In the genomic region with DNA sequence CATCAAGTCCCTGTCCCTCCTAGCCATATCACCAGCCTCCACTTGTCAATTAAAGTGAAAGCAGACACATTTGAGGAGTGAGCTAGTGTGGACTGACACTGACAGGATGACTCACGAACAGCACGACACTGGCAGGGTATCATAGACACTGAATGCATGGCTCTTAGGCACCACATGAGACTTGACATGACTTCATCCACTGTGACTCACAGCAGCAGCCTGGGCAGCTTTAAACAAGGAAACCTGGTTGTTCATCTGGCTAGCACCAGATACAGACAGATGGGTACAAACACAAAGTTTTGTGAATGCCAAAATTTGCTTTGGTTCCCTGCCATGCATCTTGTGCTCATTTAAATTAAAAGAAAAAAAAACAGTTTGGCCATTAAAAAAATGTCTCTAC, we compare ENCODE assay signal across 10 mouse cellular contexts.
DNase-seq lines count a peak whose midpoint lies in the region; ATAC-seq lines count a peak whose summit lies in the region.
"Had no signal": no experiment of that assay in that cellular context is flagged by ENCODE, and none has a peak within 500 bp of the region (broad histone marks: within the 10 kb centered on the region; RNA-seq: fewer than 3 reads in every experiment).

No protein-coding gene starts in this region.

- ATAC-seq in hindbrain, embryonic 16.5 days, result peak; percentile 49
- ATAC-seq in hindbrain, embryonic 14.5 days (ENCODE audit: low FRiP score), result no peak
- ATAC-seq in heart, embryonic 12.5 days (ENCODE audit: insufficient number of reproducible peaks, low FRiP score), result no peak

- no peak overlapping the region for H3K4me2 ChIP-seq in hindbrain, embryonic 16.5 days (ENCODE audit: low read length)
- no peak overlapping the region for H3K4me2 ChIP-seq in hindbrain, embryonic 14.5 days (replicated peaks)
- no peak overlapping the region for H3K4me2 ChIP-seq in heart, embryonic 12.5 days

- no peaks in the 10 kb centered on the region for H3K36me3 ChIP-seq in hindbrain, embryonic 16.5 days (ENCODE audit: control insufficient read depth, insufficient read depth, low read length)
- H3K36me3 ChIP-seq in hindbrain, embryonic 14.5 days (replicated peaks; ENCODE audit: control insufficient read depth, insufficient read depth), result no peaks in the 10 kb centered on the region
- no peaks in the 10 kb centered on the region for H3K36me3 ChIP-seq in heart, embryonic 12.5 days

- WGBS in hindbrain, embryonic 16.5 days, result 61% methylated on average over 2 of the region's 2 CpGs
- 85% methylated on average over 2 of the region's 2 CpGs for whole genome bisulfite sequencing in hindbrain, embryonic 14.5 days
- WGBS in heart, embryonic 12.5 days, result 32% methylated on average over 2 of the region's 2 CpGs

- no peaks in the 10 kb centered on the region for H3K4me1 ChIP-seq in hindbrain, embryonic 16.5 days (ENCODE audit: control insufficient read depth, insufficient read depth, low read depth, low read length)
- no peaks in the 10 kb centered on the region; the same call in 1 of the 2 replicates for H3K4me1 ChIP-seq in hindbrain, embryonic 14.5 days (replicated peaks; ENCODE audit: control insufficient read depth, insufficient read depth, low read length)
- no peaks in the 10 kb centered on the region for H3K4me1 ChIP-seq in heart, embryonic 12.5 days (replicated peaks)

- DNase-seq in hindbrain, embryonic 14.5 days (ENCODE audit: low spot score), result no peak
- peak; percentile 5 for DNase-seq in adipocyte (ENCODE audit: low spot score)
- peak; percentile 40 to 45 for DNase-seq in cerebellum, postnatal 14 days
- peak; percentile 24 to 36 for DNase-seq in layer of hippocampus, postnatal 25 days (ENCODE audit: extremely low spot score in 1 of 2, low spot score in 1 of 2)
- DNase-seq in ovary, postnatal 10 days (ENCODE audit: low spot score), result no peak
- DNase-seq in thymus, postnatal 36 days, result no peak
- DNase-seq: heart, postnatal 4 days; lung, adult 18-20 months had no signal

- no peaks in the 10 kb centered on the region for H3K27me3 ChIP-seq in hindbrain, embryonic 16.5 days (replicated peaks; ENCODE audit: control insufficient read depth, insufficient read depth, low read length)
- H3K27me3 ChIP-seq in hindbrain, embryonic 14.5 days (ENCODE audit: control insufficient read depth, insufficient read depth, low read length), result no peaks in the 10 kb centered on the region
- H3K27me3 ChIP-seq in heart, embryonic 12.5 days (replicated peaks), result no peaks in the 10 kb centered on the region

- H3K9ac ChIP-seq in hindbrain, embryonic 16.5 days (ENCODE audit: low read depth, low read length), result no peak overlapping the region
- no peak overlapping the region for H3K9ac ChIP-seq in hindbrain, embryonic 14.5 days
- no peak overlapping the region for H3K9ac ChIP-seq in heart, embryonic 12.5 days

- H3K9me3 ChIP-seq in hindbrain, embryonic 16.5 days (ENCODE audit: control insufficient read depth, low read length), result no peaks in the 10 kb centered on the region
- H3K9me3 ChIP-seq in hindbrain, embryonic 14.5 days (ENCODE audit: control insufficient read depth, low read length), result no peaks in the 10 kb centered on the region
- H3K9me3 ChIP-seq in heart, embryonic 12.5 days (replicated peaks), result no peaks in the 10 kb centered on the region

- no peak overlapping the region for H3K27ac ChIP-seq in hindbrain, embryonic 16.5 days (ENCODE audit: low read depth, low read length)
- H3K27ac ChIP-seq in hindbrain, embryonic 14.5 days, result no peak overlapping the region
- no peak overlapping the region for H3K27ac ChIP-seq in heart, embryonic 12.5 days (ENCODE audit: poor library complexity, severe bottlenecking)

- no peak overlapping the region for H3K4me3 ChIP-seq in hindbrain, embryonic 16.5 days (ENCODE audit: low read length)
- no peak overlapping the region for H3K4me3 ChIP-seq in hindbrain, embryonic 14.5 days (replicated peaks; ENCODE audit: low read length)
- H3K4me3 ChIP-seq in heart, embryonic 12.5 days, result no peak overlapping the region

Comparison
In these comparisons a context has a peak if more than half of its experiments do, and no peak if none do; other contexts are left out.
1. DNase-seq: peak in adipocyte (single experiment), cerebellum, postnatal 14 days (2 of 2) and layer of hippocampus, postnatal 25 days (2 of 2); none in hindbrain, embryonic 14.5 days (single experiment), ovary, postnatal 10 days (single experiment) and thymus, postnatal 36 days (0 of 2).